Mouse (Mus musculus): ENCODE measurements around the gene Wee1. TPM values are rescaled to one million over a fixed set of nuclear protein-coding genes. Genes with fewer than 3 reads are reported as not detected.
"Not testable (repeated sequence)": the region's sequence is repeated elsewhere in the genome, so short reads cannot be mapped to it uniquely, and the experiment has no call there.

Gene Wee1
- total RNA-seq, 2 experiments from 2014 or later = 27.0 to 42.8 TPM

DNA sequence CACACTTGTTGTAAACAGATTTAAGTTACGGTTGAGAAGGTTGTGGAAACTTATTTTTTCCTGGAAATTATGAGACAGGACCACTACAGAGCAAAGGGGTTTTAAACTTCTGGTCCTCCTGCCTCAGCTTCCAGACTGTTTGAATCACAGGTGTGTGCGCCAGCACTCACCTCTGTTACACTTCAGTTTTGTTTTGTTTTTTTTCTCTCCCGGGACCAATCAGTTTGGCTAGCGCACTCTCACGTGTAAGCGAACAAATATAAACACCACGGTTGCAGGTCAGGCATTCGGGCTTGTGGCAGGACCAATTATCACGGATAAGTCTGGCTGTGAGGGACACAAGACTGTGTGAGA lies 707 bp upstream of the Wee1 start:
- ATAC-seq (replicated peaks; ENCODE audit: low FRiP score, low TSS enrichment, poor library complexity, severe bottlenecking) = peak; percentile 10; the same call in 1 of the 2 replicates

DNA sequence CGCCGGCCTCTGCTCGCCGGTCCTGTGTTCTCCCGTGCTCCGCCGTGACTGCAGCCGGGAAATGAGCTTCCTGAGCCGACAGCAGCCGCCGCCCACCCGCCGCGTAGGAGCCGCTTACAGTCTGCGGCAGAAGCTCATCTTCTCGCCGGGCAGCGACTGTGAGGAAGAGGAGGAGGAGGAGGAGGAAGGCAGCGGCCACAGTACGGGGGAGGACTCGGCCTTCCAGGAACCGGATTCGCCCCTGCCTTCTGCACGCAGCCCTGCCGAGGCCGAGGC lies 381 bp downstream of the Wee1 start:
- ATAC-seq (replicated peaks; ENCODE audit: low FRiP score, low TSS enrichment, poor library complexity, severe bottlenecking) = peak; percentile 10; the same call in 1 of the 2 replicates

DNA sequence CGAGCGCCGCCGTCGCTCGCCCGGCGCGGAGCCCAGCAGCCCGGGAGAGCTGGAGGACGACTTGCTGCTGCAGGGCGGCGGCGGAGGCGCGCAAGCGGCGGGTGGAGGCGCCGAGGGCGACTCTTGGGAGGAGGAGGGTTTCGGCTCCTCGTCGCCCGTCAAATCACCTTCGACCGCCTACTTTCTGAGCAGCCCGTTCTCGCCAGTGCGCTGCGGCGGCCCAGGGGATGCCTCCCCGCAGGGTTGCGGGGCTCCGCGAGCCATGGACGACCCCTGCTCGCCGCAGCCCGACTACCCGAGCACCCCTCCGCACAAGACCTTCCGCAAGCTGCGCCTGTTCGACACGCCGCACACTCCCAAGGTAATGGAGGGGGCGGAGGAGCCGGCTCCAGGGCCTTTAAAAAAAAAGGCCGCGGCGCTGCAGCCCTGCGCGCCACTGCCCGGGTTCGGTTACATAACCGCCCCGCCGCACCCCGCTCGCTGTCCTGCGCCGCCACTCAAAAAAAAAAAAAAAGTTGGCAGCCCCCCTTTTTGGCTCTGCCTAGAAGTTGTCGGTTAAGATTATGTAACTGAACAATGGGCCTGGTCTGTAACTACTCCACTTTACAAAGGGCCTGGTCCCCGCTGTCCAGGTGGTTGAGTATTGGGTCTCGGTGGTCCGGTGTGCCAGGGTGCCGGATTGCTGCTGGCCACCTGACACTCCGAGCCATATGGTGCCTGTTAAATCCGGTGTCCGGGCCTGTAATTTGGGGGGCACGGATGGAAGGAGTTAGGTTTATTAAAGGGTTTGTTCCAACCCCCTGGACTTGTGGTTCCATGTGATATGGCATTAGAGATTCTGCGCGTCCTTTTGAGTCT lies 948 bp downstream of the Wee1 start:
- peak; percentile 16 for ATAC-seq (replicated peaks; ENCODE audit: low FRiP score, low TSS enrichment, poor library complexity, severe bottlenecking)

DNA sequence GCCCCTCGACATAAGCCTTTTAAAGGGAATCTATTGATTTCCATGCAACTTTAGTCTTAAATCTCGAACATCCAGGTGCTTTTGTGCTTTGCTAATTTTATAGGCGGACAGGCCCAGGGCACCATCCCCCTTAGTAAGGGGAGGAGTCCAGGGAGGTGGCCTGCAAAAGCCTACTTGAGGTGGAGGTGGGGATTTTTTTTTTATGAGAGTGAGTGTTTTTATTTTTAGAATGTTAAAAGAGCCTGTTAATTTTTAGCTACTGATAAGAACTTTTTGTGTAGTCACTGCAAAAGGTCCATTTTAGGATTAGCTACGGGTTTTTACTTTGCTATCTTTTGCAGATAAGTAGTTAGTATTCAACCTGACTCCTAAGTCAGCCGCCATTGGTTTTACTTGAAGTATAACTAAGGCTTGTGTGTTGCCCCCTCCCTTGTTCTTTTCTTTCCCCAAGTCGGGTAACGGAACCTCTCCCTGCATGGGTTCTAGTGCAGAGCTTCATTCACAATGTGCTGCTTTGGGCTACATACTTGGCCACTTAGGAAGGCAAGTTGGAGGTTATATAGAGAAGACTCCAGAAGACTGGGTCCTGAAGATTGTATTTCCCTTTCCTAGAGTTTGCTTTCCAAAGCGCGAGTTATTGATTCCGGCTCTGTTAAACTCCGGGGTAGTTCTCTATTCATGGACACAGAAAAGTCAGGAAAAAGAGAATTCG lies 2.2 kb downstream of the Wee1 start:
- peak; percentile 40 for ATAC-seq (replicated peaks; ENCODE audit: low FRiP score, low TSS enrichment, poor library complexity, severe bottlenecking)

DNA sequence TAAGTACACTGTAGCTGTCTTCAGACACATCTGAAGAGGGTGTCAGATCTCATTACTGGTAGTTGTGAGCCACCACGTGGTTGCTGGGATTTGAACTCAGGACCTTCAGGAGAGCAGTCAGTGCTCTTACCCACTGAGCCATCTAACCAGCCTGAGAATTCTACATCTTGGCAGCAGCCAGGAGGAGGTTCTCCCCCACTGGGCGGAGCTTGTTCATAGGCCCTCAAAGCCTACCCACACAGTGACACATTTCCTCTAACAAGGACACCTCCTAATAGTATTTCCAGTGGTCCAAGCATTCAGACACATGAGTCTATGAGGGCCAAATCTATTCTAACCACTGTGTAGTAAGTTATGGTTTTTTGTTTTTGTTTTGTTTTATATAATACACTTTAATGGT lies 6.7 kb downstream of the Wee1 start:
- no peak for ATAC-seq (replicated peaks; ENCODE audit: low FRiP score, low TSS enrichment, poor library complexity, severe bottlenecking)

DNA sequence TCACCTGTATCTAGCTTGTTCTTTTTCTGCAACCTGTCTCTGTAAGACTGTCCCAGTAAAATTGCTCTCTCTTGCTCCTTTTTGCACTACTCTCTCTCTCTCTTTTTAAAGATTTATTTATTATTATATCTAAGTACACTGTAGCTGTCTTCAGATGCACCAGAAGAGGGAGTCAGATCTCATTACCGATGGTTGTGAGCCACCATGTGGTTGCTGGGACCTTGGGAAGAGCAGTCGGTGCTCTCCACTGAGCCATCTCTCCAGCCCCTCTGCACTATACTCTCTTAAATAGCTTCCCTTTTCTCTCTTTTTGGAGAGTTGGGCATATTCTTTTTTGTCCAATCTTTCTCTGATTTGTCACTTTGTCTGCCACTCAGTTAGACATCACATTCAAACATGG lies 10.4 kb downstream of the Wee1 start:
- ATAC-seq (replicated peaks; ENCODE audit: low FRiP score, low TSS enrichment, poor library complexity, severe bottlenecking) = not testable (repeated sequence)

DNA sequence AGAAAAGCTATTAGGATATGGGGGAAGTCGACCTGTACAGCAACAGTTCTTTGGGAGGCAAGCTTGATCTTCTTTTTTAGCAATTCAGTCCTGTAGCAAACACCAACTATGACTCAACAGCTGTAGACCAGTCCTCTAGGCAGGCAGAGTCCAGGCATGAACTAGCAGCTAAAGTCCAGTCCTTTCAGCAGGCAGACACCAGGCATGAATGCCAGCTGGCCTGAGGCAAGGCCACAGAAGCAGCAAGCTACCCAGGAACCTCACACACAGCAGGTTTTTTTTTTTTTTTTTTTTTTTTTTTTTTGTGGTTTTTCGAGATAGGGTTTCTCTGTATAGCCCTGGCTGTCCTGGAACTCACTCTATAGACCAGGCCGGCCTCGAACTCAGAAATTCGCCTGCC lies 12.1 kb downstream of the Wee1 start:
- no peak for ATAC-seq (replicated peaks; ENCODE audit: low FRiP score, low TSS enrichment, poor library complexity, severe bottlenecking)

DNA sequence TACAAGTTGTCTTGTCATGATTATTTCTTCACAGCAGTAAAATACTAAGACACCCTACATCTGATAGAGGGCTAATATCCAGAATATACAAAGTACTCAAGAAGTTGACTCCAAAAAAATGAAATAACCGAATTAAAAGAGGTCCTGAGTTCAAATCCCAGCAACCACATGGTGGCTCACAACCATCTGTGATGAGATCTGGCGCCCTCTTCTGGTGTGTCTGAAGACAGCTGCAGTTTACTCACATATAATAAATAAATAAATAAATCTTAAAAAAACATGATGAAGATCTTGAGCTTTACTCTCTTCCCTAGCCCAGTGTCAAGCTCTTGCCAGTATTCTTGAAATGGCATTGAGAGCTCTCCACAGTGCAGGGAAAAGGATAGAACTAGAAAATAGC lies 16.7 kb downstream of the Wee1 start:
- no peak for ATAC-seq (replicated peaks; ENCODE audit: low FRiP score, low TSS enrichment, poor library complexity, severe bottlenecking)

DNA sequence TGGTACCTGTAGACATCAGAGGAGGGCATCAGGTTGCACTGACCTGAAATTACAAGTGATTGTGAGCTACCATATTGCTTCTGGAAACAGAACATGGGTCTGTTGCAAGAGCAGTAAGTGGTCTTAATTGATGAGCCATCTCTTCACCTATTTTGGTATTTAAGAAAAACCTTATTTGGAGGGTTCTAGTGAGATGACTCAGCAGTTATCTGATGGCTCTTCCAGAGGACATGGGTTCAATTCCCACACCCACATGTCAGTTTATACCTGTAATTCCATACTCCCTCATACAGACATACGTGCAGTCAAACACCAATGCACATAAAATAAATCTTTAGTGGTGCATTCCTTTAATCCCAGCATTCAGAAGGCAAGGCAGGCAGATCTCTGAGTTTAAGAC lies 22.0 kb downstream of the Wee1 start:
- ATAC-seq (replicated peaks; ENCODE audit: low FRiP score, low TSS enrichment, poor library complexity, severe bottlenecking) = no peak

DNA sequence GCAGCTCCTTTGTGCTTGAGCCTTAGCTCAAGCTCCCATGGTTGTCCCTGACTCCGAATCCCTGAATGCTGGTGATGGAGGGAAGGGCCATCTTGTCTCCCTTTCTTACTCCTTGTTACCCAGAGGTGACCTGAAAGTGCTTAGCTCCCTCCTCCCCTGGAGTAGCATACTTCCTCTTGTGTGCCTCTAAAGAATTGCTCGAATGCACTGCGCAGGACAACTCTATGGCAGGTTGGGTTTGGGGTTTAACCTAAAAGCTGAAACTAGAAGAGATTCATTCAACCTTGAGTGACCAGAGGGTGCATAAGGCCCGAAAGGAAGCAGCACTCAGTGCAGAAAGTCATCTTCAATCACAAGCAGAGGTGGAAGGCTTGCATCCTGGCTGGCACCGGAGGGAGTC lies 31.0 kb downstream of the Wee1 start:
- no peak for ATAC-seq (replicated peaks; ENCODE audit: low FRiP score, low TSS enrichment, poor library complexity, severe bottlenecking)

DNA sequence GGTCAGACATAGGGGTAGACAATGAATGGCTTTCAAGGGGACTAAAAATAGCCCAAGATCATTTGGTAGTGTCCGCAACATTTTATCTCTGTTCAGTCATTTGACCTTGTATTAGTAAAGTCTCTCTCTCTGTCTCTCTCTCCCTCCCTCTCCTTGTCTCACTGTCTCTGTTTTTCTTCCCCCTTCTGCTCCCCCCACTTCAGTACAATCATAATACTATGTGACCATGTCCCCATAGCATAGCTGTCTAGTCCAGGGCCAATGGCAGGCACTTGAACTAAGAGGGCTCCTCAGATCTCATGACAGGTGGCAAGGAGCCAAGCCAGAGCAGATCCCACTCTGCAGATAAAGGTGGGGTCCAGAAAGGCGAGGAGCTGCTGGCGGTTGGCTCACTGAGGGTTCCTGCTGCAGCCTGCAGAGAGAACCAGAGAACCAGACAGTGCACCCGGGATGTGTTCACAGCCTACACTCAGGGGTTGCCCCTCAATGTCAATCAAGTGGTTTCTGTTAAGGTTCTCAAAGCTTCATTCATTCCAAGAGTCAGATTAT lies 34.9 kb downstream of the Wee1 start:
- ATAC-seq (replicated peaks; ENCODE audit: low FRiP score, low TSS enrichment, poor library complexity, severe bottlenecking) = peak; percentile 80

DNA sequence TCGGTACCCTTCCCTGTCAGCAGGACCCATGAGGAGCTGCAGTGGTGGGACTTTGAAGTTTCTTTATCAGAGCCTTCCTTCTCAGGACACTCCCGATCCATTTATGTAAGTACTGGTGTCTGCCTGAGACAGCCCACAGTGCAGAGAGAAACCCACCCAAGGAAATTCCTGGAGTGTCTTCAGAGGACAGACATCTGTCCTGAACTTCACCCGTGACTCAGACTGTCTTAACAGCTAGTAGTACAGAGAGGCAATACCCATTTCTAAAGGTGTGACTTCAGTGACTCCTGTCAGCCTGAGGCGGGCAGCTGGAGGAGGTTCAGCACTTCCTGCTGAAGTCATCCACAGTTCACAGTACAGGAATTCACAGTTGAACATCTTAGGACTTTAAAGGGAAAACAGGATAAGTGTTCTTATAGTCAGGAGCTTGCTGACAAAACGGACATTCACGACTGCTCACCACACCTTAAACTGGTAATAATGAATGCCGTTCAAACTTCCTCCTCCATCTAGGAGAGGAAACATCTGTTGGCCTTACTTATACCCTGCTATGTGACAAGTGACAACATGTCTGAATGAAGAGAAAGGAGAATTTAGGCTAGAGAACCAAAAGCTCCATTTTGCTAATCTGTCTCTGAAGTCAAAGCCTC lies 35.5 kb downstream of the Wee1 start:
- peak; percentile 33; the same call in 1 of the 2 replicates for ATAC-seq (replicated peaks; ENCODE audit: low FRiP score, low TSS enrichment, poor library complexity, severe bottlenecking)

DNA sequence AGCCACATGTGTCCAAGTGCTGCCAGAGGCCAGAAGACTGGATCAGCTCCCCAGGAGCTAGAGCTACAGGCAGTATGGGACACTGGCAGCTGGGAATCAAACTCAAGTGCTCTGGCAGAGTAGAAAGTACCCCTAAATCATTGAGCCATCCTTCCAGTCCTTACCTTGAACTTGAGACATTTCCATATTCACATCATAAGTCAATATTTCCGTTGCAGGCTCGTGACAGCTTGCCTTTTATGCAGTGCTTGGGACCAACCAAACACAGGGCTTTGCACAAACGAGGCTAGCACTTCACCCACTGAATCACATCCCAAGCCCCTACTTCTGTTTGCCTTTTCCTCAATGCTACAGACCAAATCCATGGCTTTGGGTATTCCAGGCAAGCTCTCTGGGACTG lies 36.2 kb downstream of the Wee1 start:
- no peak for ATAC-seq (replicated peaks; ENCODE audit: low FRiP score, low TSS enrichment, poor library complexity, severe bottlenecking)

DNA sequence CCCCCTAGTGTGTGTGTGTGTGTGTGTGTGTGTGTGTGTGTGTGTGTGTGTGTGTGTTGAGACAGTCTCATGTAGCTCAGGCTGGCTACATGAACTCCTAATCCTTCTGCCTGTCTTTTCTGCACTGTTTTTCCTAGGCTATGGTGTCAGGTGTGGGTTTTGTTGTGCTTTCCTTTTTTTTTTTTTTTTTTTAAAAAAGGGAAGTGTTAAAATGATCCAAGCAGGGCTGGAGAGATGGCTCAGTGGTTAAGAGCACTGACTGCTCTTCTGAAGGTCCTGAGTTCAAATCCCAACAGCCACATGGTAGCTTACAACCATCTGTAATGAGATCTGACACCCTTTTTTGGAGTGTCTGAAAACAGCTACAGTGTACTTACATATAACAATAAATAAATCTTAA lies 38.3 kb downstream of the Wee1 start:
- not testable (repeated sequence) for ATAC-seq (replicated peaks; ENCODE audit: low FRiP score, low TSS enrichment, poor library complexity, severe bottlenecking)

DNA sequence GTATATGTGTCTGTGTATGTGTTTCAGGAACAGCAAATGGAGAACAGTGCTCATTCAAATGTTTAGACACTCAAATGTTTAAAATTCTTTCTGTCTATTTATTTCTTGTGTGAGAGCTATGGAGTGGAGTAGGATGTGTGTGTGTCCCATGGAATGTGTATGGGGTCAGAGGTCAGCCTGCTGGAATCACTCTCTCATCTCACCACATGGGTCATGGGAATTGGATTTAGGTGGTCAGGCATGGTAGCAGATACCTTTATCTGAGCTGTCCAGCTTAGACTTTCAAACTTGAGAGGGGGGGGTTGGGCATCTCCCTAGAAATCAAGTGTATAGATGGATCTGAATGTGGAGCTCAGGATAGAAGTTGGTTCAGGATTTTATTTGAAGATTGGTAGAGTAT lies 38.8 kb downstream of the Wee1 start:
- ATAC-seq (replicated peaks; ENCODE audit: low FRiP score, low TSS enrichment, poor library complexity, severe bottlenecking) = no peak

DNA sequence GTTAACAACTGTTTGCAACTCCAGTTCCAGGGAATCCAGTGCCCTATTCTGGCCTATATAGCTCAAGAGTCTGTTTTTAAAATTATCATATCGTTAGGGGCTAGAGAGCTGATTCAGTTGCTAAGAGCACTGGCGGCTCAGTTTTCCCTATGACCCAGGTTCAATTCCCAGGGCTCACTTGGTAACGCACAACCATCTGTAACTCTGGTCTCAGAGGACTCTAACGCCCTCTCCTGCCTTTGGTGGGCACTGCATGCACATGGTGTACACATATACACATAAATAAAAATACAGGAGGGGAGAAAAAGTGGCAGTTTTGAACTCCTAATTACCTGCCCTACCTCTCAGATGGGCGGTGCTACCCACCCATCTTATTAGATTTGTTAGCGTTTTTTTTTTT lies 41.2 kb downstream of the Wee1 start:
- no peak for ATAC-seq (replicated peaks; ENCODE audit: low FRiP score, low TSS enrichment, poor library complexity, severe bottlenecking)

DNA sequence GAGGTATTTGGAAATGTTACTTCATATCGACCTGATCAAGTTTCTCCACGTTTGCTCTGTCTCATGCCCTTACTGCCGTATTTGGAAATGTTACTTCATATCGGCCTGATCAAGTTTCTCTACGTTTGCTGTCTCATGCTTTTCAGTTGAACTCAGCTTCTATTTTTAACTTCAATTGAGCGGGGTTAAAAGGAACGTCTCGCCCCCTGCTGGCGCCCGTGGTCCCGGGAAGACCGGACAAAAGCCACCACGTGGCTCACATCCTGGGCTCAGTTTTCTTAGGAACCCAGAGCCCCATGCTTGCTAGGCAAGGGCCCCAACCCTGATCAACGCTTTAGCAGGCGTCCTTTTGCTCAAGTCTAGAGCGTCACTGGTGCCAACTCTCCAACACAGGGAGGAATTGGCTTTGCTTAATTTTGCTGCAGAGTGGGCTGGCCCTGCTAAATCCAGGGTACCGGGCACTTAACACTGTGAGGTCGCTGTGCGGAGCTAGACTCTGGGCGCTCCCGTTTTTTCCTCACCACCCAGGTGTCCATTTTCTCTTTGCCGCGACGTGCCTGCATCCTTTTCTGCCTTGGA lies 42.3 kb downstream of the Wee1 start:
- peak; percentile 85 for ATAC-seq (replicated peaks; ENCODE audit: low FRiP score, low TSS enrichment, poor library complexity, severe bottlenecking)

DNA sequence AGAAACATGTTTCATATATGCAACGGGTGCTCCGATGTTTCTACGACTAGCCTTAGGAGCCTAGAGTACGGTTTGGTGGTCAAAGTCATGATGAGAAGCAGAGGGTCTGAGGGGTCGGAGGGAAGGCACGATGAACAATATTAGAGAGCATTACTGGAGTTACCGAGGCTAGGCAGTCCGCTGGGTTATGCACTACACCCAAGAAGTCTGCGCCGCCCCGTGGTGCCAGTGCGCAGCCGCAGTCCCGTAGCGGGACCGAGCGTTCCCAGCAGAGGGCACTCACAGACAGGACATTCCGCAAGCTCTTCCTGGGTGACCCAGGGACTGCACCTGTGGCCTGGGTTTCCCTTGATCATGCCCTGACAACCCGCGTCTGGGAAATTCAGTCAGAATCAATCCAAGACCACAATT lies 42.9 kb downstream of the Wee1 start:
- peak; percentile 94 for ATAC-seq (replicated peaks; ENCODE audit: low FRiP score, low TSS enrichment, poor library complexity, severe bottlenecking)

DNA sequence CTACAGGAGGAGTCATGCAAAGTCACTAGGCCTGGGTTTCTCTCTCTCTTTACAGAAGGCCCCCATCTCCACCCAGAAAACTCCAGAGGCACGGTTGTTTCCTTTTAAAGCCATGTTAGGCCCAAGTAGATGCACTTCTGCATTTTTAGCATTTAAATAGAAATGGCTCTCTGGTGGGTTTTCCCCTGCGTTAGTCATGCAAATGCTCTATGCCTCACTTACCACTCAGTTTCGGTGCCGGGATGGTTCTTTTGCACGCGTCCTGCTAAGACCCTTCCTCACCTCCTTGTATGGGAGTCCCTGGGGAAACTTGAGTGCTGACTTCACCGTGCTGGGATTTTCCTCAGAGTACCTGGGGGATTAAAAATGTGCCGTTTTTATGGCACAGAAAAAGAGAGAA lies 44.4 kb downstream of the Wee1 start:
- ATAC-seq (replicated peaks; ENCODE audit: low FRiP score, low TSS enrichment, poor library complexity, severe bottlenecking) = no peak

DNA sequence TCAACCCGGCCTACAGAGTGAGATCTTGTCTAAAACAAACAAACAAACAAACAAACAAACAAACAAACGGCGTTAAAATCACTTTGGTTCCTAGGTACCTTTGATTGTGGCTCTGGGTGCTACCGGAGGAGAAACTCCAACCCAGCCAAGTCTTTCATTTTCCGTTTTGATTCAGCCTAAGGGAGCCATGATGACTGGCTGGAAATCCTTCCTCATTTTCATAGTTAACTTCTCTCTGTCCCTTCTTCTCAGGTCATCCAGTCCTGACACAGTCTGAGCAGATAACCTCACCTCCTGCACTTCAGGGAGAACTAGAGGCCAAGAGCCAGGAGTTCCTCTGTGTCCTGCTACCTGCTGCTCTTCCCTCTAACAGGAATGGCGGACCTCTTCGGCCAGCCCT lies 57.4 kb downstream of the Wee1 start:
- ATAC-seq (replicated peaks; ENCODE audit: low FRiP score, low TSS enrichment, poor library complexity, severe bottlenecking) = no peak

All from megakaryocyte-erythroid progenitor cell, adult 5-6 weeks (primary cell).